Mouse (Mus musculus) C2C12 (cell line): ENCODE measurements around the gene Rptor. TPM values are rescaled to one million over a fixed set of nuclear protein-coding genes. Genes with fewer than 3 reads are reported as not detected.

ENCODE experiments used
- H3K27me3 ChIP-seq: one replicate; pipeline ENCODE4 v1.6.1; 2011; ENCODE audit not compliant: control insufficient read depth, insufficient read depth, insufficient read length
- H3K36me3 ChIP-seq: one replicate; pipeline ENCODE4 v1.6.1; 2011; ENCODE audit not compliant: control insufficient read depth, insufficient read depth
- H3K4me3 ChIP-seq: one replicate; pipeline ENCODE4 v1.5.1; 2011; ENCODE audit warnings: mild to moderate bottlenecking, control low read depth; ENCODE audit not compliant: poor library complexity, insufficient read depth, severe bottlenecking
- H3K79me2 ChIP-seq: one replicate; pipeline ENCODE4 v1.6.1; 2011; ENCODE audit not compliant: control insufficient read depth, insufficient read depth
- H3K79me3 ChIP-seq: one replicate; pipeline ENCODE4 v1.6.1; 2011; ENCODE audit warnings: low read depth, control low read depth
- H3ac ChIP-seq: one replicate; pipeline ENCODE3; 2011; ENCODE audit warnings: low read depth; ENCODE audit not compliant: control insufficient read depth, insufficient read length
- CEBPB ChIP-seq: IDR thresholded peaks from one replicate; pipeline ENCODE4 v1.6.1; 2011; ENCODE audit warnings: low read depth, mild to moderate bottlenecking, control low read depth, moderate library complexity
- CTCF ChIP-seq: IDR thresholded peaks from one replicate; pipeline ENCODE4 v1.5.1; 2011; ENCODE audit not compliant: control insufficient read depth, insufficient read depth, insufficient read length
- FOSL1 ChIP-seq: IDR thresholded peaks from one replicate; pipeline ENCODE4 v1.8.0; 2011; ENCODE audit warnings: mild to moderate bottlenecking, low read length; ENCODE audit not compliant: poor library complexity, insufficient read depth, severe bottlenecking
- MAX ChIP-seq: IDR thresholded peaks from one replicate; pipeline ENCODE4 v1.6.1; 2011; ENCODE audit warnings: mild to moderate bottlenecking, control low read depth
- MYOD1 ChIP-seq: IDR thresholded peaks from one replicate; pipeline ENCODE4 v1.6.1; 2011; ENCODE audit warnings: low read depth; ENCODE audit not compliant: control insufficient read depth, insufficient read length
- MYOG ChIP-seq: IDR thresholded peaks from one replicate; pipeline ENCODE4 v1.6.1; 2011; ENCODE audit not compliant: control insufficient read depth, insufficient read length; ENCODE audit errors: extremely low read depth
- USF1 ChIP-seq: IDR thresholded peaks from one replicate; pipeline ENCODE4 v1.6.1; 2011; ENCODE audit warnings: low read depth, mild to moderate bottlenecking, control low read depth, moderate library complexity
- polyA plus RNA-seq: library from polyadenylated mRNA; unstranded; fragments of >200 nt; fragmentation: generic; extraction: Trizol; gene quantifications from one replicate; pipeline ENCODE4 v1.2.1, GENCODE M21; 2012; ENCODE audit warnings: missing spikeins

Gene Rptor
- polyA plus RNA-seq, 1 experiment: 34.8 TPM

- TF ChIP-seq CEBPB: no peak
- no peak for TF ChIP-seq FOSL1
- TF ChIP-seq MYOG: no peak
- TF ChIP-seq USF1: no peak
- no peak for TF ChIP-seq MAX
- TF ChIP-seq CTCF: no peak
- no peak for TF ChIP-seq MYOD1
- H3ac ChIP-seq: no peak overlapping the region
- no peak overlapping the region for H3K4me3 ChIP-seq
- H3K36me3 ChIP-seq: peaks cover 30% of the 10 kb centered on the region
- H3K79me2 ChIP-seq: no peaks in the 10 kb centered on the region
- H3K79me3 ChIP-seq: no peaks in the 10 kb centered on the region
- no peaks in the 10 kb centered on the region for H3K27me3 ChIP-seq
Observed at GRCm38 (mm10) chr11:119898976-119899375, 296.3 kb downstream of the Rptor start.

- H3K27me3 ChIP-seq: no peaks in the 10 kb centered on the region
- H3K36me3 ChIP-seq: peaks cover 8% of the 10 kb centered on the region
- no peaks in the 10 kb centered on the region for H3K79me2 ChIP-seq
- TF ChIP-seq FOSL1 (no peak), USF1 (no peak), MYOD1 (no peak), CEBPB (no peak), CTCF (no peak), MAX (no peak), MYOG (no peak)
- no peak overlapping the region for H3K4me3 ChIP-seq
- no peaks in the 10 kb centered on the region for H3K79me3 ChIP-seq
- no peak overlapping the region for H3ac ChIP-seq
Observed at GRCm38 (mm10) chr11:119901174-119901573, 298.5 kb downstream of the Rptor start.

DNA sequence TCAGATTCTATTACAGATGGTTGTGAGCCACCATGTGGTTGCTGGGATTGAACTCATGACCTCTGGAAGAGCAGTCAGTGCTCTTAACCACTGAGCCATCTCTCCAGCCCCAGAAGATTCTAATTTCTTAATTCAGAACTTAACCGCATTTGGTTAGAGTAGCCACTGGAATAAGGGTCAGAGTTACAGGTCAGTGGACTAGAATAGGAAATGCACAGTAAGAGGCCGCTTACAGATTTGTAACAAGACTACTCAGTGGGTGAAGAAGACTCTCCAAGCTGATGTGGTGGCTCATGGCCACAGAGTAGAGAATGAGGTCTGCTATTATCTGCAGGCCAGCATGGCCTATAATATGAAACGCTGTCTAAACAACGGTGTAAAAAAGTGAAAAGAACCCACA lies 300.2 kb downstream of the Rptor start:
- peaks cover under 1% of the 10 kb centered on the region for H3K36me3 ChIP-seq
- H3K79me2 ChIP-seq: no peaks in the 10 kb centered on the region
- H3K27me3 ChIP-seq: no peaks in the 10 kb centered on the region
- H3ac ChIP-seq: no peak overlapping the region
- TF ChIP-seq MAX: no peak
- TF ChIP-seq MYOD1: no peak
- no peak for TF ChIP-seq MYOG
- TF ChIP-seq CEBPB: no peak
- no peak for TF ChIP-seq CTCF
- TF ChIP-seq FOSL1: no peak
- TF ChIP-seq USF1: no peak
- no peaks in the 10 kb centered on the region for H3K79me3 ChIP-seq
- H3K4me3 ChIP-seq: no peak overlapping the region

- no peak overlapping the region for H3K4me3 ChIP-seq
- H3ac ChIP-seq: no peak overlapping the region
- no peaks in the 10 kb centered on the region for H3K79me3 ChIP-seq
- TF ChIP-seq MAX (no peak), MYOD1 (no peak), MYOG (no peak), CTCF (peak; percentile 79)
- H3K27me3 ChIP-seq: no peaks in the 10 kb centered on the region
- H3K79me2 ChIP-seq: no peaks in the 10 kb centered on the region
- H3K36me3 ChIP-seq: no peaks in the 10 kb centered on the region
Observed at GRCm38 (mm10) chr11:119904621-119905286, 302.0 kb downstream of the Rptor start.

- TF ChIP-seq CEBPB (no peak), USF1 (no peak), CTCF (no peak), MYOG (no peak), MYOD1 (no peak), MAX (no peak), FOSL1 (no peak)
- Histone ChIP-seq H3K27me3 (no peaks in the 10 kb centered on the region), H3K79me3 (no peaks in the 10 kb centered on the region)
Observed at GRCm38 (mm10) chr11:119905794-119906193, 303.1 kb downstream of the Rptor start.

More at GRCm38 (mm10) chr11:119905794-119906193, 303.1 kb downstream of the Rptor start:
- Histone ChIP-seq H3K4me3 (no peak overlapping the region), H3ac (no peak overlapping the region), H3K36me3 (no peaks in the 10 kb centered on the region), H3K79me2 (no peaks in the 10 kb centered on the region)
